Mouse (Mus musculus) heart, adult 8-10 months (tissue): ENCODE results near the gene Fads3. TPM values are rescaled to one million over a fixed set of nuclear protein-coding genes. Genes with fewer than 3 reads are reported as not detected.
A peak's percentile ranks its signal among the peaks of the same experiment; 100 is the strongest.

Experiments used
- DNase-seq: peaks from one replicate; pipeline ENCODE4 v3.0.0; 2022; ENCODE audit warnings: low spot score
- total RNA-seq, 4 experiments: library from RNA; stranded (reverse); gene quantifications; 2 replicates each; pipeline ENCODE4 v1.2.4; 2022

The Fads3 gene
- total RNA-seq, 4 experiments from 2014 or later, result 34.9 to 43.8 (median 37.4) TPM

GRCm38 (mm10) chr19:10052698-10053097, 11.3 kb downstream of the Fads3 start:
- DNase-seq, result no peak

GRCm38 (mm10) chr19:10053692-10054260, 12.4 kb downstream of the Fads3 start:
- no peak for DNase-seq

- DNase-seq, result no peak
These were observed 13.1 kb downstream of the Fads3 start for GRCm38 (mm10) chr19:10054361-10055075.

GRCm38 (mm10) chr19:10055261-10055660, 13.9 kb downstream of the Fads3 start:
- DNase-seq, result no peak

GRCm38 (mm10) chr19:10055783-10056660, 14.7 kb downstream of the Fads3 start:
- DNase-seq, result no peak

GRCm38 (mm10) chr19:10056686-10057085, 15.3 kb downstream of the Fads3 start:
- no peak for DNase-seq

- no peak for DNase-seq
These were observed 16.4 kb downstream of the Fads3 start for GRCm38 (mm10) chr19:10057486-10058351.

GRCm38 (mm10) chr19:10058352-10058825, 17.0 kb downstream of the Fads3 start:
- no peak for DNase-seq

GRCm38 (mm10) chr19:10058876-10059427, 17.6 kb downstream of the Fads3 start:
- no peak for DNase-seq

GRCm38 (mm10) chr19:10059911-10060567, 18.7 kb downstream of the Fads3 start:
- peak; percentile 58 for DNase-seq

- DNase-seq, result no peak
These were observed 19.6 kb downstream of the Fads3 start for GRCm38 (mm10) chr19:10060783-10061590.

- DNase-seq, result no peak
These were observed 20.3 kb downstream of the Fads3 start for GRCm38 (mm10) chr19:10061624-10062023.

- no peak for DNase-seq
These were observed 20.9 kb downstream of the Fads3 start for GRCm38 (mm10) chr19:10062292-10062691.

GRCm38 (mm10) chr19:10062862-10063261, 21.5 kb downstream of the Fads3 start:
- DNase-seq, result no peak

- DNase-seq, result no peak
These were observed 23.0 kb downstream of the Fads3 start for GRCm38 (mm10) chr19:10064173-10065012.

- no peak for DNase-seq
These were observed 24.3 kb downstream of the Fads3 start for GRCm38 (mm10) chr19:10065465-10066188.

GRCm38 (mm10) chr19:10066189-10066500, 24.8 kb downstream of the Fads3 start:
- no peak for DNase-seq

- DNase-seq, result no peak
These were observed 25.1 kb downstream of the Fads3 start for GRCm38 (mm10) chr19:10066502-10066901.
